Mouse (Mus musculus) stomach, embryonic 16.5 days (tissue): ENCODE data around the gene Dnm3. TPM values are rescaled to one million over a fixed set of nuclear protein-coding genes. Genes with fewer than 3 reads are reported as not detected.

Experiments
- ATAC-seq: fragments of 200-750 bp; cut with Nextera tagmentation; 2 replicates; pipeline ENCODE4 v1.8.0; 2017; ENCODE audit warnings: moderate number of reproducible peaks, moderate TSS enrichment; ENCODE audit not compliant: insufficient read depth, low FRiP score
- H3K27ac ChIP-seq: fragments of 300-500 bp; sonication (generic); 2 replicates; pipeline ENCODE4 v1.5.1; 2014; ENCODE audit warnings: low read length
- H3K27me3 ChIP-seq: fragments of 300-500 bp; sonication (generic); 2 replicates; pipeline ENCODE4 v1.6.1; 2014; ENCODE audit warnings: low read length, control low read depth, mixed read lengths; ENCODE audit not compliant: control insufficient read depth, insufficient read depth
- H3K36me3 ChIP-seq: fragments of 300-500 bp; sonication (generic); 2 replicates; pipeline ENCODE4 v1.6.1; 2014; ENCODE audit warnings: low read length; ENCODE audit not compliant: control insufficient read depth, insufficient read depth
- H3K4me1 ChIP-seq: fragments of 300-500 bp; sonication (generic); 2 replicates; pipeline ENCODE4 v1.6.1; 2014; ENCODE audit warnings: low read length, control low read depth, mixed read lengths; ENCODE audit not compliant: control insufficient read depth, insufficient read depth
- H3K4me2 ChIP-seq: fragments of 300-500 bp; sonication (generic); 2 replicates; pipeline ENCODE4 v1.6.1; 2014; ENCODE audit warnings: low read depth, low read length, mixed read lengths
- H3K4me3 ChIP-seq: fragments of 300-500 bp; sonication (generic); replicated peaks from 2 replicates; pipeline ENCODE4 v1.5.1; 2014; ENCODE audit warnings: mild to moderate bottlenecking, low read length
- H3K9ac ChIP-seq: fragments of 300-500 bp; sonication (generic); 2 replicates; pipeline ENCODE4 v1.6.1; 2014; ENCODE audit warnings: low read length
- H3K9me3 ChIP-seq: fragments of 300-500 bp; sonication (generic); replicated peaks from 2 replicates; pipeline ENCODE4 v1.6.1; 2016; ENCODE audit warnings: low read length, control low read depth; ENCODE audit not compliant: control insufficient read depth
- WGBS: fragments of 180-500 bp; shearing (Covaris S2); extraction: QIAGEN DNeasy Blood & Tissue Kit; methylation state at CpG from one replicate; pipeline ENCODE4 v1.1.7; 2014; 5-methylcytosine and 5-hydroxymethylcytosine counted together
- polyA plus RNA-seq: library from polyadenylated mRNA; unstranded; fragments of >200 nt; fragmentation: Nextera tagmentation; extraction: Ambion mirVana; gene quantifications from 2 replicates; pipeline ENCODE4 v1.2.1, GENCODE M21; 2015

Dnm3 gene
- polyA plus RNA-seq, 1 experiment from 2014 or later = 6.4 TPM

- Histone ChIP-seq H3K36me3 (no peaks in the 10 kb centered on the region), H3K27ac (peak overlapping the region; percentile 73), H3K9me3 (no peaks in the 10 kb centered on the region), H3K4me1 (peaks cover 6% of the 10 kb centered on the region; the same call in 1 of the 2 replicates), H3K9ac (peak overlapping the region; percentile 55), H3K4me3 (no peak overlapping the region), H3K4me2 (no peak overlapping the region), H3K27me3 (no peaks in the 10 kb centered on the region)
- 32% methylated on average over 7 of the region's 7 CpGs for WGBS
- peak; percentile 37; the same call in 1 of the 2 replicates for ATAC-seq
These were observed 252.2 kb downstream of the Dnm3 start for GRCm38 (mm10) chr1:162225621-162226147.

- 38% methylated on average over 10 of the region's 10 CpGs for WGBS
These were observed 252.8 kb downstream of the Dnm3 start for GRCm38 (mm10) chr1:162224817-162225605.

DNA sequence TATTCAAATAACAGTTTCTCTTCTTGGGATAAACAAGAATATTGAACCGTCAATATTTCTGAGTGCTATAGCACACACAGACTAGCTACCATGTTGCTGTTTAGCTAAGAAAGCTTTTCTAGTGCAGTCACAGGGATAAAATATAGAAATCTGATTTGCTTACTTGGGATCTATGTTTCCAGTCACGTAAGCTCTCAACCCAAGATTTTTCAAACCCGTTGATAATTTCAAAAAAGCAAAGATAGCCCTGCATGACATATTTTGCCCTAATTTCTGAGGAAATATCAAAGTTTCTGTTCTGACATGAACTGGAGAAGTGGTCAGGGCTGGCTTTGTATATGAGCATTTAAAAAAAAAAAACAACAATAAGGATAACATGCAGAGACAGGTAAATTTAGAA, 253.8 kb downstream of the Dnm3 start:
- ATAC-seq = no peak
- Histone ChIP-seq H3K9ac (no peak overlapping the region), H3K27ac (no peak overlapping the region), H3K36me3 (no peaks in the 10 kb centered on the region), H3K9me3 (no peaks in the 10 kb centered on the region), H3K27me3 (no peaks in the 10 kb centered on the region), H3K4me2 (no peak overlapping the region), H3K4me3 (no peak overlapping the region), H3K4me1 (peaks cover 6% of the 10 kb centered on the region; the same call in 1 of the 2 replicates)
- WGBS = 59% methylated on average over 3 of the region's 3 CpGs

More at GRCm38 (mm10) chr1:162224817-162225605, 252.8 kb downstream of the Dnm3 start:
- H3K4me3 ChIP-seq = no peak overlapping the region
- peaks cover 6% of the 10 kb centered on the region; the same call in 1 of the 2 replicates for H3K4me1 ChIP-seq
- no peaks in the 10 kb centered on the region for H3K9me3 ChIP-seq
- peak overlapping the region; percentile 55 for H3K9ac ChIP-seq
- H3K27me3 ChIP-seq = no peaks in the 10 kb centered on the region
- peak; percentile 58; the same call in 1 of the 2 replicates for ATAC-seq
- H3K4me2 ChIP-seq = no peak overlapping the region
- peak overlapping the region; percentile 73 for H3K27ac ChIP-seq
- H3K36me3 ChIP-seq = no peaks in the 10 kb centered on the region

DNA sequence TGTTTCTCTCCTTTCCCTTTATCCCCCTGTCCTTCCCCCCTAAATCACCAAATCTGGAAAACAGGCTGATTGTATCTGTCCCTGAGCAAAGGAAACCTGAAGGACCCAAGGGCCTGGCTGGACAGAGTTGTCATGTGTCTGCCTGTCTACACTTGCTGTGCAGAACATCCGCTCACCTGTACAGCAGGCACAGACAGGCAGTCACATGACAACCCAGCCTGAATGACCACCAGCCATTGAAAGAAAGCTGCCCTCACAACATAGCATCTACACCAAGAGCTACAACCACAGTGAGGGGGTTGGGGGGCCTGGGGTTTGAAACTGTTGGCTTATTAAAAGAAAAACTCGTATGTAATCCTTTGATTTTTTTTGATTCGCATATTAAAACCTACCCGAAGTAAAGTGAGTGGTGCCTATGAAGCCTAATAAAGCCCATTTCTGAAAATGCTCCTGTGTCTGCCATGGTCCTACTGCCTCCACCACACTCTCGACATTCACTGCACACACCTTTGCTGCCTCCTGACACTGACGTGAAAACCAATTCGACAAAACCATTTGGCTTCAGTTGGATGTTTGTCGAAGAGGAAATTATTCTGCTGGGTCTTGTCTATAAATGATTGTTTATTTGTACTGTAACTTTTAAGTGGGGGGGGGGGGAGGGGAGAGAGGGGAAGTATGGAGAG, 254.4 kb downstream of the Dnm3 start:
- Histone ChIP-seq H3K9me3 (no peaks in the 10 kb centered on the region), H3K4me1 (peaks cover 6% of the 10 kb centered on the region; the same call in 1 of the 2 replicates), H3K27ac (peak overlapping the region; percentile 55), H3K27me3 (no peaks in the 10 kb centered on the region), H3K36me3 (no peaks in the 10 kb centered on the region), H3K4me3 (no peak overlapping the region; the same call in 1 of the 2 replicates), H3K9ac (peak overlapping the region; percentile 54; the same call in 1 of the 2 replicates), H3K4me2 (peak overlapping the region; percentile 40)
- 55% methylated on average over 8 of the region's 8 CpGs for WGBS
- no peak for ATAC-seq

GRCm38 (mm10) chr1:162222353-162222752, 255.5 kb downstream of the Dnm3 start:
- no peak overlapping the region for H3K27ac ChIP-seq
- H3K27me3 ChIP-seq = no peaks in the 10 kb centered on the region
- no peak overlapping the region for H3K9ac ChIP-seq
- no peak overlapping the region for H3K4me3 ChIP-seq
- no peaks in the 10 kb centered on the region for H3K9me3 ChIP-seq
- ATAC-seq = no peak
- peaks cover 6% of the 10 kb centered on the region; the same call in 1 of the 2 replicates for H3K4me1 ChIP-seq
- peak overlapping the region; percentile 32; the same call in 1 of the 2 replicates for H3K4me2 ChIP-seq
- H3K36me3 ChIP-seq = no peaks in the 10 kb centered on the region

GRCm38 (mm10) chr1:162221801-162222301, 256.0 kb downstream of the Dnm3 start:
- H3K9me3 ChIP-seq = no peaks in the 10 kb centered on the region
- H3K4me3 ChIP-seq = peak overlapping the region; percentile 27
- H3K9ac ChIP-seq = no peak overlapping the region
- ATAC-seq = no peak
- H3K27ac ChIP-seq = no peak overlapping the region; the same call in 1 of the 2 replicates
- peak overlapping the region; percentile 44 for H3K4me2 ChIP-seq
- H3K27me3 ChIP-seq = no peaks in the 10 kb centered on the region
- no peaks in the 10 kb centered on the region for H3K36me3 ChIP-seq
- 19% methylated on average over 4 of the region's 4 CpGs for WGBS
- peaks cover 6% of the 10 kb centered on the region; the same call in 1 of the 2 replicates for H3K4me1 ChIP-seq

GRCm38 (mm10) chr1:162220891-162221290, 256.9 kb downstream of the Dnm3 start:
- no peak for ATAC-seq

DNA sequence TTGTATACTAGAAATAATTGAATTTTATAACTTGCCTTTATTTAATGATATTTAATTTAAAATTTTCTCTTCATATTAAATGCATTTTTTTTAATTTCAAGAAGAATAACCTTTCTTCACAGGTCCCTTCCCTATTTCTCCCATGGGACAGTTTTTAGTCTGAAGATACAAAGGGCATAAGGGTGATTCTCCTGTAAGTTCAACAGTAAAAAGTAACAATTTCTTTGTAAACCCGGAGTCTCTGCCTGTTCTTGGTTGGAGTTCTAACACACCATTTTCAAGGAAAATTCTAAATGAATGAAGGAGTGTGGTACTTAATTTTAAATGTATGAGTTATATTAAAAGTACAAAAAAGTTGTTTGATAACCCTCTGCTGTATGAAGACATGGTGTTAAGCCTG, 258.1 kb downstream of the Dnm3 start:
- peaks cover 5% of the 10 kb centered on the region; the same call in 1 of the 2 replicates for H3K4me1 ChIP-seq
- no peaks in the 10 kb centered on the region for H3K9me3 ChIP-seq
- no peaks in the 10 kb centered on the region for H3K36me3 ChIP-seq
- H3K27me3 ChIP-seq = no peaks in the 10 kb centered on the region
- H3K9ac ChIP-seq = no peak overlapping the region
- H3K4me3 ChIP-seq = peak overlapping the region; percentile 61
- H3K4me2 ChIP-seq = peak overlapping the region; percentile 27; the same call in 1 of the 2 replicates
- no peak for ATAC-seq
- 60% methylated on average over 1 of the region's 1 CpGs for WGBS
- H3K27ac ChIP-seq = no peak overlapping the region

More at GRCm38 (mm10) chr1:162220891-162221290, 256.9 kb downstream of the Dnm3 start:
- Histone ChIP-seq H3K36me3 (no peaks in the 10 kb centered on the region), H3K4me2 (peak overlapping the region; percentile 54), H3K9ac (peak overlapping the region; percentile 65), H3K4me3 (peak overlapping the region; percentile 61), H3K27me3 (no peaks in the 10 kb centered on the region), H3K4me1 (peaks cover 5% of the 10 kb centered on the region; the same call in 1 of the 2 replicates), H3K9me3 (no peaks in the 10 kb centered on the region), H3K27ac (peak overlapping the region; percentile 75)
